Mouse (Mus musculus): Measurements from ENCODE around the gene Gak.

The Gak gene

GRCm38 (mm10) chr5:108602537-108602936 lies 27.0 kb downstream of the Gak start:
- in situ Hi-C loops (cut with MboI, MseI), result loop anchor here (25.0 kb wide), 1 partner anchor 1710 kb away; no protein-coding TSS in a partner anchor

- in situ Hi-C loops (cut with MboI, MseI), result loop anchor here (25.0 kb wide), 1 partner anchor 1712 kb away; no protein-coding TSS in a partner anchor
These were observed 29.6 kb downstream of the Gak start for GRCm38 (mm10) chr5:108599923-108600322.

- in situ Hi-C loops (cut with MboI, MseI), result no loop called here
These were observed 48.1 kb downstream of the Gak start for GRCm38 (mm10) chr5:108581361-108581891.

- in situ Hi-C loops (cut with MboI, MseI), result no loop called here
These were observed 56.5 kb downstream of the Gak start for GRCm38 (mm10) chr5:108573054-108573453.

GRCm38 (mm10) chr5:108570991-108571390 lies 58.6 kb downstream of the Gak start:
- in situ Hi-C loops (cut with MboI, MseI), result no loop called here

- in situ Hi-C loops (cut with MboI, MseI), result no loop called here
These were observed 62.5 kb downstream of the Gak start for GRCm38 (mm10) chr5:108567104-108567503.

GRCm38 (mm10) chr5:108566523-108566922 lies 63.0 kb downstream of the Gak start:
- in situ Hi-C loops (cut with MboI, MseI), result no loop called here

GRCm38 (mm10) chr5:108565381-108565780 lies 64.2 kb downstream of the Gak start:
- in situ Hi-C loops (cut with MboI, MseI), result no loop called here

- in situ Hi-C loops (cut with MboI, MseI), result no loop called here
These were observed 65.2 kb downstream of the Gak start for GRCm38 (mm10) chr5:108564346-108564745.

- in situ Hi-C loops (cut with MboI, MseI), result no loop called here
These were observed 67.1 kb downstream of the Gak start for GRCm38 (mm10) chr5:108562483-108562882.

- in situ Hi-C loops (cut with MboI, MseI), result no loop called here
These were observed 72.6 kb downstream of the Gak start for GRCm38 (mm10) chr5:108556986-108557385.

GRCm38 (mm10) chr5:108554041-108554440 lies 75.5 kb downstream of the Gak start:
- in situ Hi-C loops (cut with MboI, MseI), result no loop called here

GRCm38 (mm10) chr5:108550207-108550594 lies 79.4 kb downstream of the Gak start:
- in situ Hi-C loops (cut with MboI, MseI), result no loop called here

- in situ Hi-C loops (cut with MboI, MseI), result no loop called here
These were observed 79.9 kb downstream of the Gak start, which contains the start of gene Cplx1 for GRCm38 (mm10) chr5:108549489-108550206. Gene Cplx1, minus strand, starts transcription at chr5:108550024.

- in situ Hi-C loops (cut with MboI, MseI), result no loop called here
These were observed 80.4 kb downstream of the Gak start for GRCm38 (mm10) chr5:108549137-108549488.

- in situ Hi-C loops (cut with MboI, MseI), result no loop called here
These were observed 81.9 kb downstream of the Gak start for GRCm38 (mm10) chr5:108547636-108548035.

GRCm38 (mm10) chr5:108543516-108544291 lies 85.9 kb downstream of the Gak start:
- in situ Hi-C loops (cut with MboI, MseI), result no loop called here

GRCm38 (mm10) chr5:108534188-108534587 lies 95.4 kb downstream of the Gak start:
- in situ Hi-C loops (cut with MboI, MseI), result no loop called here

GRCm38 (mm10) chr5:108522597-108522996 lies 107.0 kb downstream of the Gak start:
- in situ Hi-C loops (cut with MboI, MseI), result no loop called here

GRCm38 (mm10) chr5:108521896-108522295 lies 107.7 kb downstream of the Gak start:
- in situ Hi-C loops (cut with MboI, MseI), result no loop called here

- in situ Hi-C loops (cut with MboI, MseI), result no loop called here
These were observed 108.5 kb downstream of the Gak start for GRCm38 (mm10) chr5:108521016-108521415.

GRCm38 (mm10) chr5:108520153-108520552 lies 109.4 kb downstream of the Gak start:
- in situ Hi-C loops (cut with MboI, MseI), result no loop called here
